Mouse (Mus musculus): ENCODE measurements around the gene Trim10.
"Not testable (repeated sequence)": the region's sequence is repeated elsewhere in the genome, so short reads cannot be mapped to it uniquely, and the experiment has no call there.

Trim10 gene

GRCm38 (mm10) chr17:36861680-36862079 lies 7.7 kb upstream of the Trim10 start:
- DNase-seq, result no peak

GRCm38 (mm10) chr17:36866719-36867527 lies 2.5 kb upstream of the Trim10 start, which contains the start of gene Trim15:
TSS of gene Trim15 (minus strand) at chr17:36867210.
- DNase-seq, result peak in 1 of 2 experiments; percentile 31

GRCm38 (mm10) chr17:36868836-36869235 lies 538 bp upstream of the Trim10 start:
- DNase-seq, result no peak

GRCm38 (mm10) chr17:36869955-36870810 lies 809 bp downstream of the Trim10 start:
- peak; percentile 50 to 57 for DNase-seq

GRCm38 (mm10) chr17:36874636-36875035 lies 5.3 kb downstream of the Trim10 start:
- DNase-seq, result no peak

- no peak for DNase-seq
These were observed 14.0 kb downstream of the Trim10 start for GRCm38 (mm10) chr17:36883350-36883749.

GRCm38 (mm10) chr17:36885132-36885790 lies 15.9 kb downstream of the Trim10 start:
- DNase-seq, result no peak

- DNase-seq, result no peak
These were observed 20.9 kb downstream of the Trim10 start, which contains the start of gene Trim40 for GRCm38 (mm10) chr17:36890073-36890903. TSS of gene Trim40 (minus strand) at chr17:36890123.

GRCm38 (mm10) chr17:36891496-36891895 lies 22.1 kb downstream of the Trim10 start:
- not testable (repeated sequence) for DNase-seq

- DNase-seq, result peak; percentile 58 to 59
These were observed 23.0 kb downstream of the Trim10 start for GRCm38 (mm10) chr17:36892362-36892761.

- DNase-seq, result no peak
These were observed 24.0 kb downstream of the Trim10 start for GRCm38 (mm10) chr17:36893387-36893786.

GRCm38 (mm10) chr17:36896583-36896982 lies 27.2 kb downstream of the Trim10 start:
- peak; percentile 40 to 62 for DNase-seq

- DNase-seq, result no peak
These were observed 27.7 kb downstream of the Trim10 start for GRCm38 (mm10) chr17:36897065-36897464.

- no peak for DNase-seq
These were observed 28.3 kb downstream of the Trim10 start, which contains the start of gene Trim31 for GRCm38 (mm10) chr17:36897552-36898205. TSS of gene Trim31 (plus strand) at chr17:36898118.

GRCm38 (mm10) chr17:36899376-36899775 lies 30.0 kb downstream of the Trim10 start:
- no peak for DNase-seq

GRCm38 (mm10) chr17:36900001-36900400 lies 30.6 kb downstream of the Trim10 start:
- DNase-seq, result no peak

GRCm38 (mm10) chr17:36900691-36901090 lies 31.3 kb downstream of the Trim10 start:
- no peak for DNase-seq

GRCm38 (mm10) chr17:36903651-36904050 lies 34.3 kb downstream of the Trim10 start:
- DNase-seq, result no peak

- peak; percentile 11 to 37 for DNase-seq
These were observed 38.9 kb downstream of the Trim10 start for GRCm38 (mm10) chr17:36908235-36908634.

- DNase-seq, result no peak
These were observed 40.4 kb downstream of the Trim10 start for GRCm38 (mm10) chr17:36909802-36910201.

GRCm38 (mm10) chr17:36912031-36912430 lies 42.7 kb downstream of the Trim10 start:
- DNase-seq, result no peak

Data from kidney, postnatal 4 days (tissue).